In the genomic region with DNA sequence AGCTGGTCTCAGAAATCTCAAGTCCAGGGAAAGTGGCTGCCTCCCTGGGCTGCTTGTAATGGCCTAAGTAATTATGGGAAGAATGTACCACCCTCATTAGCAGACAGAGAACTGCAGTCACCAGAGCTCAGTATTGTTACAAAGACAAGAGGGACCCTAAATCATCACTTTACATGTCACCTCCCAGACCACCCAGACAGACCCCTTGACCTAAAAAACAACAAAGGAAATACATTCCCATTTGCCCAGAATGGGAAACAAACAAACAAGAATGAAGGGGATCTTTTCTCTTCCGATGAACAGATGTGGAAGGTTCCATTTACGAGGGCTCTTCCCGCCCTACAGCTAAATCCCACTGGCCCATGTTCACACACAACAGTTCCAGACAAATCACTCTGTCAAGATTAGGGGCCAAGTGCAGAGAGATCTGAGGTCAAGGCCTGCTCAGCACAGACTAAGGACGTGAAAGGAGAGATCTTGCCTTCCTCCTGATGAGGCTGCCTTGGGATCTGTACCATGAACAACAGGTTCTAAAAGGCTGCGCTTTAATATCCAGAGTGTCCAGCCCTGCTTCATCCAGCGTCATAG, we compare ENCODE assay signal across 17 mouse cellular contexts.
DNase-seq lines count a peak whose midpoint lies in the region; ATAC-seq and TF ChIP-seq lines count a peak whose summit lies in the region.
"Had no signal": no experiment of that assay in that cellular context is flagged by ENCODE, and none has a peak within 500 bp of the region (broad histone marks: within the 10 kb centered on the region; RNA-seq: fewer than 3 reads in every experiment).

No protein-coding gene starts in this region.

- H3K9ac ChIP-seq in forebrain, embryonic 13.5 days = no peak overlapping the region
- no peak overlapping the region for H3K9ac ChIP-seq in intestine, embryonic 15.5 days
- H3K9ac ChIP-seq in intestine, postnatal 0 days (ENCODE audit: low read depth, low read length) = no peak overlapping the region
- H3K9ac ChIP-seq in stomach, embryonic 15.5 days = no peak overlapping the region
- no peak overlapping the region for H3K9ac ChIP-seq in stomach, postnatal 0 days (ENCODE audit: low read length)
- H3K9ac ChIP-seq: hindbrain, embryonic 13.5 days; liver, embryonic 15.5 days had no signal

- peak overlapping the region; percentile 41; the same call in 1 of the 2 replicates for H3K27ac ChIP-seq in forebrain, embryonic 10.5 days
- no peak overlapping the region for H3K27ac ChIP-seq in forebrain, embryonic 13.5 days
- H3K27ac ChIP-seq in intestine, embryonic 15.5 days = 0 out of 2 replicates have a peak overlapping the region, but pooled peaks have one; percentile 36
- no peak overlapping the region for H3K27ac ChIP-seq in intestine, postnatal 0 days (ENCODE audit: low read depth, low read length)
- H3K27ac ChIP-seq in stomach, embryonic 15.5 days = peak overlapping the region; percentile 17; the same call in 1 of the 2 replicates
- no peak overlapping the region for H3K27ac ChIP-seq in stomach, postnatal 0 days (replicated peaks)
- no peak overlapping the region for H3K27ac ChIP-seq in layer of hippocampus, adult 2 months
- H3K27ac ChIP-seq: hindbrain, embryonic 13.5 days; liver, embryonic 15.5 days had no signal

- H3K9me3 ChIP-seq in forebrain, embryonic 10.5 days = no peaks in the 10 kb centered on the region
- H3K9me3 ChIP-seq in forebrain, embryonic 13.5 days (replicated peaks) = no peaks in the 10 kb centered on the region
- no peaks in the 10 kb centered on the region for H3K9me3 ChIP-seq in intestine, embryonic 15.5 days
- H3K9me3 ChIP-seq in intestine, postnatal 0 days (ENCODE audit: control insufficient read depth) = no peaks in the 10 kb centered on the region
- H3K9me3 ChIP-seq in stomach, embryonic 15.5 days = no peaks in the 10 kb centered on the region
- no peaks in the 10 kb centered on the region for H3K9me3 ChIP-seq in stomach, postnatal 0 days (ENCODE audit: control insufficient read depth, low read length)
- H3K9me3 ChIP-seq: hindbrain, embryonic 13.5 days; liver, embryonic 15.5 days; megakaryocyte, embryonic 14.5 days had no signal

- WGBS in forebrain, embryonic 10.5 days = 52% methylated on average over 6 of the region's 6 CpGs
- 37% methylated on average over 6 of the region's 6 CpGs for WGBS in forebrain, embryonic 13.5 days
- 55% methylated on average over 6 of the region's 6 CpGs for WGBS in intestine, embryonic 15.5 days
- 68% methylated on average over 6 of the region's 6 CpGs for WGBS in intestine, postnatal 0 days
- 43% methylated on average over 6 of the region's 6 CpGs for WGBS in stomach, embryonic 15.5 days
- 51% methylated on average over 6 of the region's 6 CpGs for WGBS in stomach, postnatal 0 days

- no peak for DNase-seq in forebrain, embryonic 10.5 days (ENCODE audit: extremely low spot score, low spot score)
- no peak for DNase-seq in stomach, postnatal 0 days (ENCODE audit: low spot score)
- no peak for DNase-seq in layer of hippocampus, adult 2 months (ENCODE audit: low spot score in 2 of 2)
- no peak for DNase-seq in spleen, adult 12 weeks (ENCODE audit: low spot score)
- DNase-seq: cerebellum, adult 8-10 months; gastrocnemius, postnatal 36 days; kidney, postnatal 25 days; lung, postnatal 14 days; thymus, postnatal 36 days had no signal

- no peak overlapping the region for H3K4me2 ChIP-seq in forebrain, embryonic 13.5 days
- no peak overlapping the region for H3K4me2 ChIP-seq in intestine, embryonic 15.5 days (replicated peaks)
- no peak overlapping the region for H3K4me2 ChIP-seq in intestine, postnatal 0 days (replicated peaks; ENCODE audit: low read depth)
- no peak overlapping the region for H3K4me2 ChIP-seq in stomach, embryonic 15.5 days
- H3K4me2 ChIP-seq in stomach, postnatal 0 days (replicated peaks; ENCODE audit: low read depth) = no peak overlapping the region
- H3K4me2 ChIP-seq: heart, embryonic 11.5 days; hindbrain, embryonic 13.5 days; liver, embryonic 15.5 days had no signal

- no peak for TF ChIP-seq CTCF in intestine, postnatal 0 days (IDR thresholded peaks at IDR 0.05; ENCODE audit: low read depth)
- TF ChIP-seq CTCF in stomach, postnatal 0 days (IDR thresholded peaks at IDR 0.05; ENCODE audit: low read depth) = no peak
- no peak for TF ChIP-seq CTCF in layer of hippocampus, adult 2 months (conservative IDR thresholded peaks at IDR 0.05)

- ATAC-seq in forebrain, embryonic 13.5 days = no peak
- ATAC-seq in intestine, embryonic 15.5 days = no peak
- ATAC-seq in intestine, postnatal 0 days = no peak
- ATAC-seq in stomach, embryonic 15.5 days (ENCODE audit: insufficient read depth, low FRiP score, low read depth) = no peak
- ATAC-seq in stomach, postnatal 0 days (ENCODE audit: low FRiP score, low TSS enrichment) = no peak

- H3K36me3 ChIP-seq in forebrain, embryonic 10.5 days (replicated peaks) = no peaks in the 10 kb centered on the region
- no peaks in the 10 kb centered on the region for H3K36me3 ChIP-seq in forebrain, embryonic 13.5 days (ENCODE audit: poor library complexity, severe bottlenecking)
- H3K36me3 ChIP-seq in intestine, embryonic 15.5 days = no peaks in the 10 kb centered on the region
- no peaks in the 10 kb centered on the region for H3K36me3 ChIP-seq in intestine, postnatal 0 days (ENCODE audit: control insufficient read depth, insufficient read depth)
- no peaks in the 10 kb centered on the region for H3K36me3 ChIP-seq in stomach, embryonic 15.5 days
- H3K36me3 ChIP-seq in stomach, postnatal 0 days (ENCODE audit: control insufficient read depth, insufficient read depth, low read length) = no peaks in the 10 kb centered on the region
- H3K36me3 ChIP-seq: hindbrain, embryonic 13.5 days; liver, embryonic 15.5 days had no signal

- peaks cover 66% of the 10 kb centered on the region for H3K27me3 ChIP-seq in forebrain, embryonic 10.5 days (ENCODE audit: poor library complexity, severe bottlenecking)
- peaks cover 35% of the 10 kb centered on the region for H3K27me3 ChIP-seq in forebrain, embryonic 13.5 days
- H3K27me3 ChIP-seq in intestine, embryonic 15.5 days (replicated peaks) = no peaks in the 10 kb centered on the region
- H3K27me3 ChIP-seq in intestine, postnatal 0 days (replicated peaks; ENCODE audit: control insufficient read depth, insufficient read depth, low read length) = no peaks in the 10 kb centered on the region
- no peaks in the 10 kb centered on the region for H3K27me3 ChIP-seq in stomach, embryonic 15.5 days (replicated peaks)
- H3K27me3 ChIP-seq in stomach, postnatal 0 days (ENCODE audit: control insufficient read depth, insufficient read depth, low read length) = no peaks in the 10 kb centered on the region
- H3K27me3 ChIP-seq: liver, embryonic 15.5 days; megakaryocyte, embryonic 14.5 days had no signal

- TF ChIP-seq EP300 in stomach, postnatal 0 days (optimal IDR thresholded peaks at IDR 0.05) = no peak

- no peak overlapping the region for H3K4me3 ChIP-seq in forebrain, embryonic 10.5 days
- no peak overlapping the region for H3K4me3 ChIP-seq in forebrain, embryonic 13.5 days
- H3K4me3 ChIP-seq in intestine, embryonic 15.5 days (replicated peaks) = no peak overlapping the region
- H3K4me3 ChIP-seq in intestine, postnatal 0 days (ENCODE audit: low read depth, low read length) = no peak overlapping the region
- H3K4me3 ChIP-seq in stomach, embryonic 15.5 days (replicated peaks) = no peak overlapping the region
- no peak overlapping the region for H3K4me3 ChIP-seq in stomach, postnatal 0 days (ENCODE audit: low read depth, low read length)
- H3K4me3 ChIP-seq in layer of hippocampus, adult 2 months = no peak overlapping the region
- H3K4me3 ChIP-seq: hindbrain, embryonic 13.5 days; liver, embryonic 15.5 days; megakaryocyte, embryonic 14.5 days had no signal

- peaks cover 61% of the 10 kb centered on the region for H3K4me1 ChIP-seq in forebrain, embryonic 10.5 days
- peaks cover 42% of the 10 kb centered on the region for H3K4me1 ChIP-seq in forebrain, embryonic 13.5 days
- peaks cover 34% of the 10 kb centered on the region; the same call in 1 of the 2 replicates for H3K4me1 ChIP-seq in intestine, embryonic 15.5 days (replicated peaks)
- H3K4me1 ChIP-seq in intestine, postnatal 0 days (replicated peaks; ENCODE audit: control insufficient read depth, insufficient read depth, low read length) = 0 out of 2 replicates have a peak, but pooled peaks cover 7% of the 10 kb centered on the region
- H3K4me1 ChIP-seq in stomach, embryonic 15.5 days = peaks cover 16% of the 10 kb centered on the region; the same call in 1 of the 2 replicates
- no peaks in the 10 kb centered on the region for H3K4me1 ChIP-seq in stomach, postnatal 0 days (replicated peaks; ENCODE audit: control insufficient read depth, insufficient read depth)
- H3K4me1 ChIP-seq: liver, embryonic 15.5 days; megakaryocyte, embryonic 14.5 days had no signal

Comparison
In these comparisons a context has a peak if more than half of its experiments do, and no peak if none do; other contexts are left out.
1. H3K27ac ChIP-seq: peak in forebrain, embryonic 10.5 days (single experiment), intestine, embryonic 15.5 days (single experiment) and stomach, embryonic 15.5 days (single experiment); none in forebrain, embryonic 13.5 days (single experiment), intestine, postnatal 0 days (single experiment), stomach, postnatal 0 days (single experiment) and layer of hippocampus, adult 2 months (single experiment).